Mouse (Mus musculus) gastrocnemius, postnatal 14 days (tissue): ENCODE data around the gene 8030411F24Rik. TPM values are rescaled to one million over a fixed set of nuclear protein-coding genes. Genes with fewer than 3 reads are reported as not detected.
"Not testable (repeated sequence)": the region's sequence is repeated elsewhere in the genome, so short reads cannot be mapped to it uniquely, and the experiment has no call there.

ENCODE experiments used
- DNase-seq: peaks from one replicate; pipeline ENCODE4 v3.0.0; 2021; ENCODE audit warnings: mixed read lengths
- intact Hi-C: fragments of 180-260 bp; cut with DNase I; formaldehyde crosslinking; loops from one replicate; pipeline ENCODE4 v1.15.1; 2025; ENCODE audit warnings: low total_unique reads
- long read RNA-seq, 2 experiments: library from polyadenylated mRNA; stranded (forward); transcript quantifications; one replicate each; pipeline ENCODE4 v2.0.0; 2021
- total RNA-seq, 2 experiments: library from RNA; stranded (reverse); gene quantifications; 2 replicates each; pipeline ENCODE4 v1.2.3; 2021

Gene 8030411F24Rik
- total RNA-seq, result not detected
- long read RNA-seq, experiment 1, result 0 reads
- long read RNA-seq, experiment 2, result 0 reads

DNA sequence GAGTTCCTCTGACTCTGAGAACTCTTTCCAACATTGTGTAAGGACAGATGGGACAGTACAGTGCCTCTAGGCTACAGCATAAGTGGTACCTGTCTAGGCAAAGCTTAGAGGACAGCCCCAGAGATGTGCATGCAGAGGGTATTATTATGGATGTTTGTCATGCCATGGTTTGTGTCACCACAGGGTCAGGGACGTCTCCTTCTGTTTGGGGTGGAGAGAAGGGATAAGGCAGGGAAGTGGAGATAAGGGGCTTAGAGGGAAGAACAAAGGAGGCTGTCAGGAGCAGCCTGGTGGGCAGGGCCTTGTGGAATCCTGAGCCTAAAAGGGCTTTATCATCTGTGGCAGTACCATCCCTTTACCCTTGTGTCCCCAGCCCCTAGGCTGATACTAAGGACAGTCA lies at the start of gene 8030411F24Rik:
Gene 8030411F24Rik, plus strand, starts transcription at position 301 of the 400 bp plus-strand sequence.
- no peak for DNase-seq
- intact Hi-C loops, result no loop called here

DNA sequence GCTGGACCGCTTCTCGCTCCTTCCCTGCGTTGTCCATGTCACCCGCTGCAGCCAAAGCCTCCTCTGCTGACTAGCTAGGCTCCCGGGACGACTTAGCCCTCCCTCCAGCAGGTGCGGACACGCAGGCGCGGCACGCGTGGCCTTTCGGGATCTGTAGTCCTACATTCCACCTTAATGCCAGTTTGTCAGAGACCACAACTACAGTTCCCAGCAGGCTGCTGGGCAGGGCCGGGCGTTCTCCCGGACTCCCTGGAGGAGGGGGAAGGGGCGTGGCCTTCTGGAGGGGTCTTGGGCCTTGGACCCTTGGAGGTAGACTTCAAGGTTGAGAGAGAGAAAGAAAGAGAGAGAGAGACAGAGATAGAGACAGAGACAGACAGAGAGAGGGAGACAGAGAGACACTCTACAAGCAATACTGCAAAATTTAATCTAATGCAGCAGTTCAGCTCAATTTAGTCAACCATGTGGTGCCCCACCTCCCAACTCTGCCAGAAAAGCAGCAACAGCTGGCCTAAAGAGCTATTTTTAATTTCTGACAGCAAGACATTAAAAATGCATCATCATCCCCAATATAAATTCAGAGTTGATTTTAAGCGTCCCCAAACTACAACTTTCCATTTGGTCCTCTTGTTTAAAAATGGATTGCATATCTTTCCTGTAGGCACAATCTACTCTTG lies 49.3 kb upstream of the 8030411F24Rik start, which contains the start of gene Napb:
Gene Napb, minus strand, starts transcription at position 141 of the 674 bp plus-strand sequence.
- intact Hi-C loops, result no loop called here
- DNase-seq, result peak; percentile 93

DNA sequence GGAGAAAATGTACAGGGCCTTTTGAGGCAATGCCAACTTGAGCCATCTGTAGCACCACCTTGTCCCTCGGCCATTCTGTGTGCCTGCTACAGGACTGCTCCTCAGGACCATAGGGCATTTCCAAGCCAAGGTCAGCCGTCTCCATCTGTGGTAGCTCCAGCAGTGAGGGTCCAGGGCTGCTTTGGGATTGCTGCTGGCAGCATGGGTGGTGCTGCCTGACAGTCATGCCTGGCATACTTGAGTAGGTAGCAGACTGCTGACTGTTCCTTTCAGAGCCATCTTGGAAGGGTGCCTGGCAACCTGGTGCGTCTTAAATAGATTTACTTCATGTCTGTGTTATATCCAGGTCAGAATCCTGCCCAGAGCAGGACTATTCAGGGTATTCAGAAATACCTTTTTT lies 38.8 kb upstream of the 8030411F24Rik start:
- intact Hi-C loops, result no loop called here

DNA sequence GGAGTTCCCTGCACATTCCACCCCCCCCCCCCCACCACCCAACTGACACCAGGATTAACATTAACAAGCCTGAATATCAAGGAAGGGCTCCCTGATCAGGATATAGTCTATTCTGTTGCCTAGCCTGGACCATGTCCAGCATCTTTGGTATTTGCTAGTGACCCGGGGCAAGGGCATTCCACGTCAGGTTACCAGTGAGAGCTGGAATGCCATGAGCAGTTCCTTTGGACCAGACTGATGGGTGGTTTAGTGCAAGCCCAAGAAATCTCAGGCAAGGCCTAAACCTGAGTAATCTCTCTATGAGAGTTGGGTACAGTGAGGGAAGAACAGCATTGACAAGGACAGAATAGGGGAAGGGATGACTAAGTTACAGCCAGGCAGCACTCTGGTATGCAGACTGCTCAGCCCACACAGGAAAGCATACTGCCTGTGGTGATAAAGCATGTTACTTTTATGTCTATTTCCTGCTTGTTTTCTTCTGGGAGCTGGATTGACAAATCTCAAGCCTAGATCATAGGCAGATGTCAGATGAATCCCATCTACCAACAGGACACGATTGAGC lies 37.9 kb upstream of the 8030411F24Rik start:
- no peak for DNase-seq
- intact Hi-C loops, result no loop called here

More for the DNA sequence above, 38.8 kb upstream of the 8030411F24Rik start:
- peak; percentile 45 for DNase-seq

DNA sequence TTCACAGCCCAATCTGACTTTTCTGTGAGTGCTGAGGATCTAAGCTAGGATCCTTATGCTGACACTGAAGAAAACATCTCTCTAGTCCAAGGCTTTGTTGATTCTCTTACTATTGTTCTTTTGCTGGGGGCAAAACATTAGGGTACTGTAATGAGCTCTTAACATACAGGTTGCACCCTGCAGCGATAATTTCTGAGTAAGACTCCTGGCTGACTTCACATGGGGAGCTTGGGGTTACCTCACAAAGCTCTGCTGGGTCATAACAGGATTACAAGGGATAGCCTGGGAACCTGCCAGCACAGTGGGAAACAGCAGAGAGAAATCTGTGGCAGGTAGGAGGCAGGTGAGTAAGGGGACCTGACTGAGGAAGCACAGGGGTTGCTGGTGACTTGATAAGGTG lies 31.8 kb upstream of the 8030411F24Rik start, which contains the start of gene Cstl1:
Gene Cstl1, plus strand, starts transcription at position 301 of the 400 bp plus-strand sequence.
- intact Hi-C loops, result loop anchor here (10.0 kb wide), 1 partner anchor 155 kb away; no protein-coding TSS in a partner anchor
- DNase-seq, result no peak

DNA sequence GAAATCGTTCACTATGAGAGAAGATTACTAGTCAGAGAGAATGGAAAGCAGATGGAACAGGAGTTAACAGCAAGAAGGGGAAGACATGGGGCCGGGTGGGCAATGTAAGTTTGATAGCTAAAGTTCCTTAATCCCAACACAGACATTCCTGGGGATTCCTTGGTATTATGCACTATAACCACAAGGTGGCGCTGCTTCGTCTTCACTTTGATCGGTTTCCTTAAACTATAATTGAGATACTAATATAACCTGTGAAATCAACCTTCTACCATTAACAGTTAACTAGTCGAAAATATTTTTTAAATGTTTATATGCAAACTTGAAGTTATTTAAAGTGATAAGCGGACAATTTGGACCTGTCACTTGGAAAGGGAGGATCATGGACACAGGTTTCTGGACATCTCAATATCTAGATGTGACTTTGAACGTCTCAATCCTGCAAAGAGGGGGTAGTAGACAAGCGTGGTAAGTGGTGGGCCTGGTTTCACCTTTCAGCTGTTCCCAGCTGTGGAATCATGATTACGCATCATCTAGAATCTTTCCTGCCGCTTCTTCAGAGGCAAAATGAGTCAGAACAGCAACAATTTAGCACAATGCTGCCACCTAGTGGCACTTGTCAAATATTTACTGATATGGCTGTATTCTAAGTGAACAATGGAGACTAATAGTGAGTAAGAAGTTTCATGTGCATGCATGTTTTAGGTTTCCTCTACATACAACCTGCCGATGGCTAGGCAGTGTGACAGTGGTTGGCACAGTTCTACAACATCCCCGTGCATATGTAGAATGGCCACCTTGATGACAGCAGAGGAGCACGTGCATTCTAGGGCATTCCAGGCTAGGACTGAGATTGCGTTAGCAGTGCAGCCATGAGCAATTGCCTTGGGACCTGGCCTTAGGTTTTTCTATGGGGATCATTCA lies 29.7 kb upstream of the 8030411F24Rik start:
- DNase-seq, result peak; percentile 43
- intact Hi-C loops, result loop anchor here (10.0 kb wide), 1 partner anchor 153 kb away; no protein-coding TSS in a partner anchor

DNA sequence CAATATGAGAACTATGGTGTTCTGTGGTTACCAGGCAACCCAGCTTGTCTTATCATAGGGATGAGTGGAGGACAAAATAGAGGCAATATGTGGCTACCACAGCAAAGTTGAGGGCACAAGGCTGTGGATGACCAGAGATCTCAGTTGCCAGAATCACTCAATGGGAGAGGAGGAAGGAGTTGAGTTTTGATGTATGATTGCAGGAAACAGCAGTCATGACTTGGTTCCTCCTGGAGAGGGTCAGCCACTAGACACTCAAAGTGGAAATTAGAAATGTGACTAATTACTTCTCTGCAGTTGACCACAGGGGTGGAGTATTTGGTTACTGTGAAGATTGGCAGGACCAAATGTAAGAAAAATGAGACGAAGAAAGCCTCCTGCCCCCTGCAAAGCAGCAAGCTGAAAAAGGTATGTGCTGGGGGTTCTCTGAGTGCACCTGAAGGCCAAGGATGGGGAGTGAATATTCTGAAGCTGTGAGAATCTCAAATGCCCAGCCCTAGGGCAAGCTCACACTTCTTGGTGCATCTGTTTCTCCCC lies 27.4 kb upstream of the 8030411F24Rik start:
- intact Hi-C loops, result loop anchor here (10.0 kb wide), 1 partner anchor 150 kb away; no protein-coding TSS in a partner anchor
- DNase-seq, result no peak

DNA sequence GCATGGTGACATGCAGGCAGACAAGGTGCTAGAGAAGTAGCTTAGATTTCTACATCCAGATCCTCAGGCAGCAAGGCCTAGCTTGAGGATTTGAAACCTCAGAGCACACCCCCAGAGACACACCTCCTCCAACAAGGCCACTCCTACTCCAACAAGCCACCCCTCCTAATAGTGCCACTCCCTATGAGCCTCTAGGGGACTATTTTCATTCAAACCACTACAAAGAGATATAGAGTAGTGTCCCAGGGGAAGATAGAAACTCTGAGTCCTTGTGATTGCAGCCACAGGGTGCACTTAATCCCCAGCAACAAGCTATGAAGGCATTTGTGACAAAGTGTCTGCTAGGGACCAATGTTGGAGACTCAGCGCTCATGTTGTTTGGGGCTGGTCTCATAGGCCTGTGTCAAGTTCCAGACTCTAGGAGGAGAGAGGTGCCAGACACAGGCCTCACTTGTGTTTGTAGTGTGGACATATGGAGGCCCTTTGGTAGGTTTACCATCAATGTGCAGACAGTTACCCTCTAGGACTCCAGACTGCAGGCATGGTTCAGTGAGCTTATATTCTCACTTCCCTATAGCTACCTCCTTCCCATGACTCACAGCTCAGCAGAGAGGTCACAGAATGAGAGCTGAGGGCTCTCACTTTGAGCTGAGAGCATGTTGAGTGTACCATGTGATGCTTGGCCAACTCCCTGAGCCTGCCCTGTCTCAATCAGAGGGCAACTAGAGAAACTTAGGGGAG lies 18.0 kb upstream of the 8030411F24Rik start:
- DNase-seq, result no peak
- intact Hi-C loops, result no loop called here

DNA sequence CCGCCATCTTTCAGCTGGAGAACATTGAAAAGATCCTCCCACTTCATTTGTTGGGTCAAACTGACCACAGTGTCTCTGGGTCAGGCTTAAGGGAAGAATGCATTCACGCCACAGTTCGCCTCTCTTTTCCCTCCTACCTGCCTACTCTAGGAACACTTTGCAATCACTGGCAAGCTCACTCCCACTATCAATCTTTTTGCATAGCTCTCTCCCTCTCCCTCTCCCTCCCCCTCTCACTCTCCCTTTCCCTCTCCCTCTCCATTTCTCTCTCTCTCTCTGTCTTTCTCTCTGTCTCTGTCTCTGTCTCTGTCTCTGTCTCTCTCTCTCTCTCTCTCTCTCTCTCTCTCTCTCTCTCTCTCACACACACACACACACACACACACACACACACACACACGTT lies 10.4 kb upstream of the 8030411F24Rik start, which contains the start of gene Cst11:
Gene Cst11, minus strand, starts transcription at position 101 of the 400 bp plus-strand sequence.
- DNase-seq, intact Hi-C loops: not testable (repeated sequence)

DNA sequence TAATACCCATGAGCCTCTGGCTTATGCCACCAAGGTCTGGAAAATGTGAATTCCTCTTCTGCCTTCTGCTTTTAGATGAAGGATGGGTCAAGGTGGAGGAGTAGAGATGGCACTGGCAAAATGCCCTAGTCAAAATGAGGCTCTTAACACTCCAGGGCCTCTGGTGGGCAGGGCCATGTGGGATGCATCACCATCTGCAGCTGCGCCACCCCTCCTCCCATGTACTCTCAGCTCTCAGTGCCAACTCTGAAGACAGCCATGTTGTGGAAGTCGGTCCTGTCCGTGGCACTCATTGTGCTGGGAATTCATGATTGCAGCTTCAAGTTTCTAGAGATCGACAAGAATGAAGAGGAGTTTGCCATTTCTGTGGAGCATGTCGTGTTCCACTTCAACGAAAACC lies 7.3 kb downstream of the 8030411F24Rik start, which contains the start of gene Cst12:
Gene Cst12, plus strand, starts transcription at position 220 of the 400 bp plus-strand sequence.
- DNase-seq, result no peak
- intact Hi-C loops, result no loop called here

DNA sequence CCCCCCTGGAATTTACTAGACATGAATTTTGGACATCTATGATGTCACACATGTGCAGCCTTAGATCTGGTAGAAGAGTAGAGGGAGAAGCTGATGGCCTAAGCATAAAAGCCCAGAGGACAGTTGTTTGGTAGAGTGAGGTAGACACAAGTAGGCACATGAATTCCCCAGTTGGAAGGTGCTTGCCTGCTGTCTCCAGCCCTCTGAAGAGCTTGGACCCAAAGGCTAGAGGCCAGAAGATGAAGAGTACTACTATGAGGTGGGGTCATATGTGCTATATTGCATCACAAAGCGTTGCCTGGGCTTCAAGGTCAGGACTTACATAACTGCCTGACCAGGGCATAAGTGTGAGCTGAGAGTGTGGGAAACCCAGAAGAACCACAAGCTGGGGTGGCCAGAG lies 16.7 kb downstream of the 8030411F24Rik start, which contains the start of gene Cst8:
Gene Cst8, plus strand, starts transcription at position 301 of the 400 bp plus-strand sequence.
- DNase-seq, result no peak
- intact Hi-C loops, result no loop called here

DNA sequence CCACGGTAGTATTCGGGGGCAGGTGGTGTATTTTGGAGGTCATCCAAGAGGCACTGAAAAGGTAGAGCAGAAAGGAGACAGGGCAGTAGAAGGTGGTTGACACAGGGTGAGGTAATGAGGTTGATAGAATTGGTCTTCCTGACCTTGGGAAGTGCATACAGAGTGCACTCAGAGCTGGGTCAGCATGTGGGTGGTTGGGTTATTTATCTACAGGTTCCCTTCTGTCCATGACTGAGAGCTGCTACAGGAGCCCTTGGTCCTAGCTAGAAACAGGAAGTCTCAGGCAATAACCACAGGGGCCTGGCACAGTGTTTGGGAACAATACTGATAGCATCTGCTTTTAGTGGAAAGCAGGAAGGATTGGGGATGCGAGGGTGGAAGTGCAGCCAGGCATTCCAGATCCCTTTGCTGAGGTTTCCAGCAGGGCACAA lies 19.7 kb downstream of the 8030411F24Rik start:
- intact Hi-C loops, result no loop called here
- DNase-seq, result no peak

DNA sequence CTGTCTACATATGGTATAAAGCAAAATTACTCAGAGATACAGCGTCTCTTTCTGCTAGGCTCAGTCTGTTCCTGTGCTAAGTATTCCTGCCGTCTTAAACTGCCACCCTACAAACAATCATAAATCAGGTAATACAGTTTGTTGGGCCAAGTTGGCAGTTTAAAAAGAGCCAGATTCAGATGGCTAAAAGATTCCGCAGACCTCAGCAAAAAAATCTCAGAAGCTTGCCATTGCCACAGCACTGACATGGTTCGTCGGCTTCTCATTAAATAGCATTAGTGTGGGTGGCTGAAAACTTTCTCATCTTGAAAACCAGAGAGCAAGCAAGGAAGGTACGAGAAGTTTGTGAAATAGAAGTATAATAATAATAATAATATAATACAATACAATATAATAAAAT lies 24.9 kb downstream of the 8030411F24Rik start:
- DNase-seq, result no peak
- intact Hi-C loops, result no loop called here

DNA sequence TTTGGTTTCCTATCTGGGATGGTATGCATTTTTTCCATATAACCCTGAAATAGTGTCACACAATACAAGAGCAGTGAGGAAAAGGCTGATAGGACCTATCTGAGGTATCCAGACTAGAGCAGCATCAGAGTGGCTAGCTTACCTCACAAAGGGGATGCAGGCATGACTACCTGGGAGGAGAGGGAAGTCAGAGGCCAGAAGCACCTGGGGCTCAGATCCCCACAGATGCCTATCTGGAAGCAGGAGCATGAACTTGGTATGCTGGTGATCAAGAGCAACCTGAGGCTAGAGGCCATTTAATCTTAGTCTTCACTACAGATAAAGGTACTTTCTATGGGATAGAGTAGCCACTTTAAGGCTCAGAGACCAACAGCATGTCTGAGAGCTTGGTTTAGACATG lies 38.1 kb downstream of the 8030411F24Rik start, which contains the start of gene Cst13:
Gene Cst13, plus strand, starts transcription at position 173 of the 400 bp plus-strand sequence.
- no peak for DNase-seq
- intact Hi-C loops, result no loop called here

DNA sequence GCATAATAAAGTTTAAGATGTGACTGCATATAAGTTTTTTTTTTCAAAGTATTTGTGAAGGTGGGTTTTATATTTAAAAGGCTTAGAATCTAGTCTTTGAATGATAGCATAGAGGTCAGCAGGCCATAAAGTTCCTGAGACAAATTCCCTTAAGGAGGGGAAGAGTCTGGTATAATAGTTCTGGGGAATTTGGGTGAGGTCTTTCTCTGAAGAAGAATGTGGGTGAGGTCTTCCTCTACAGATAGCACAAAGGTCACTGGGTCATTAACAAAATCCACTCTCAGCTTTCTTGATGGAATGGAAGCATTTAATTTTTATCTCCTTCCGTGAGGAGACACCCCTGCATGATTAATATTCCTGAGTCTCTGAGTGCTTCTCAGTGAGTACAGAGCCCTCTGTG lies 44.2 kb downstream of the 8030411F24Rik start:
- intact Hi-C loops, result no loop called here
- no peak for DNase-seq

DNA sequence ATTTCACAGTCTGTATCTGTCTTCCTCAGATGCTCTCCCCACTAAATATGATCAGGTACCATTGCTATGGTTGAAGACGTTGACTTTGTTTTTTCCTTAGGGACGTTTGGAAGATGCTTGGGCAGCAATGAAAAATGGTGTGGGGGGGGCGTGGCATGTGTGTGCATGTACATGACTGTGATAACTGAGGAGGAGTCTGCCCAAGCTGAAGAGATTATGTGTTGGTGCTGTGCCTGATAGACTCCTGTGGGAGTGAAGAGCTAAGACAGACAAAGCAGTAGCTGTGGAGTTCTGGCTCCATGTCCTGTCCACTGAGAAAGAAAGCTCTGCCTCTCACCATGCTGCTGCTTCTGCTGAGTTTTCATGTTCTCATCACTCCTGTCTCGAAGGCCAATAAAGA lies 53.1 kb downstream of the 8030411F24Rik start, which contains the start of gene Cst9:
Gene Cst9, plus strand, starts transcription at position 236 of the 400 bp plus-strand sequence.
- intact Hi-C loops, result no loop called here
- DNase-seq, result no peak
